Mouse (Mus musculus): ENCODE results near the gene Gramd4.
"Not testable (repeated sequence)": the region's sequence is repeated elsewhere in the genome, so short reads cannot be mapped to it uniquely, and the experiment has no call there.

The Gramd4 gene

DNA sequence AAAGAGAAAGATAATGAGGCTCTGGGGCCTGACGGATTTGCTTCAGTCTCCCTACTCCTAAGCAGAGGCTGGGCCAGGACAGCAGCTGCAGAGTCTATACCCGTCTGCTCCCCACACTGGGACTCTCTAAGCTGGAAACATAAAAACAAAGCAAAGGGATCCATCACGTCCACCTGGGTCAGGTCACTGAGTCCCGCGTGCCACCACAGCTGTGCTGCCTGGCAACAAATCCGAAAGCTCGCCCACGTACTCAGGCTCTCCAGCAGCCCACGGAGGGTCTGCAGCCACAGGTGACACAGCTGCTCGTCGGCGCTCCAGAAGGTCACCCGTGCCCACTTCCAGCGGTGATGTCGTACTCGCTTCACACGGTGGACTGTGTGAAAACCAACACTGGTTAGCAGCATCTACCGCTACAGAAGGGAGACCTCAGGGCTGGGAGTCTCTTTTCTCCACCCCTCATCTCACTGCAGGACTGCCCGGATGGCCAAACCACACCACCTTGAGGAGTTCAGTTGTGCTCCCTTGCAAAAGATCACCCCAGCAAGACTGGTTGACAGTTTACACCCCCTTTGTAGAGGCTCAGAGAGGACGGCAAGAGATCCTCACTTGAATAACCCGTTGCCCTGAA lies 107.3 kb downstream of the Gramd4 start:
- DNase-seq (ENCODE audit: low spot score in 2 of 2), result no peak

DNA sequence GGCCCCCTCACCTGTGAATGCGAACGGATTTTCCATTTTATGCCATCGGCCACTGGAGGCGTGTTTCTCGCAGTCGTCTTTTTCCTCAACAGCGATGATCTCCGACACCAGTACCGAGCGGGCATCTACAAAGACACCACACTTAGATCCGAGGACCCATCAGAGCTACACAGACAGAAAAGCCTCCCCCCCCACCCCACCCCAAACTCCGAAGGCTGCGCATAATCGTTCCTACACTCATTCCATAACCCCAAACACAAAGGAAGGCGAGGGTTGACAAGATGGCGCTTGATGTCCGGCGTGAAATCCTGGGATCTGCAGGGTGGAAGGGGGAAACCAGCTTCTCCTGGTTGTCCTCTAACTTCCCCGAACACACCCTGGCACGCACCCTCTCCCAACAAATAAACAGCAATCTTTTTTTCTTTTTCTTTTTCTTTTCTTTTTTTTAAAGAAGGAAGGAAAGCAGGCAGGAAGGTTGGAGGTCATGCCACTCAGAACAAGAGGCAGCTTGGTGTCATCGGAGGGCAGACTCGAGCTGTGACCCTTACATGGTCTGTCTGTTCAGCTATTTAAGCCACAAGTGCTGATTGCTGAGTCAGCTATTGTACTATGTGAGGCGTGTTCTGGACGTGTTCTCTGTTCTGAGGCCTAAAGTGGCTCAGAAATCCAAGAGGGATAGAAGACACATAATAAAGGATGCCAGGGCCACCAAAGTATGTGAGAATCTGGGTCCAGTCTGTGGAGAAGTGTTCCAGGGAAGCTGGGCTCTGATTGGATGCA lies 108.5 kb downstream of the Gramd4 start:
- DNase-seq (ENCODE audit: low spot score in 2 of 2), result no peak

- DNase-seq (ENCODE audit: low spot score in 2 of 2), result no peak
Measured at GRCm38 (mm10) chr15:86167032-86167655, 109.6 kb downstream of the Gramd4 start.

DNA sequence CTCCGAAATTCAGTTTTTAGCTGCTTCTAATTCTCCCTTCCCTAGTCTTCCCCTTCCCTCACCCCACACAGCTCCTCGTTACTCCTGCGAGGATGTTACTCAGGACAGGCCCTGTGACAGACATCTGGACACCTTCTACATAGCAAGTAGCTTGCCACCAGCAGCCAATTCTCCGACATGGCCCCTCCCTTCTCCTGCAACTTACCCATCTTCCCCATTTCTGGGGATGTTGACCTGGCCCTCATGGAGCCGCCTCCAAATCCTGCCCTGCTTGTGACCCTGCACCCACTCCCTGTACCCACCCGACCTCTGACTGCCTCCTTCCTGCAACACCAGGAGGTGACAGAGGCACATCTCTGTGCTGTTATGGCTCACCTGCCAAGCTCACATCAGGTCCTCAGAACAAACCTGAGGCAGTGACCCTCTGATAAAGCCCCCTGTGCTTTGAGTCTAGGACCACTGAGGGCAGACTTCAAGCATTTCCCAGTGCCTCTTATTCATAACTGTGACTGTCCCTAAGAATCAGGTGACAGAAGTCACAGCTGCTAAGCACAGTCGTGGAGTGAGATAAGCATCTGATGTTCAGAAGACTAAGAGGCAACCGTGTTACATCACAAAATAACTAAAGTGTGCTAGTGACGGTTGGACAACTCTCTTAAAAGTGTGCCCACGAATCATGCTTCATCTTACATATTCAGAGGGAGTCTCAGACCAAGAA lies 110.5 kb downstream of the Gramd4 start:
- DNase-seq (ENCODE audit: low spot score in 2 of 2), result no peak

GRCm38 (mm10) chr15:86168505-86168867 lies 111.0 kb downstream of the Gramd4 start:
- DNase-seq (ENCODE audit: low spot score in 2 of 2), result no peak

DNA sequence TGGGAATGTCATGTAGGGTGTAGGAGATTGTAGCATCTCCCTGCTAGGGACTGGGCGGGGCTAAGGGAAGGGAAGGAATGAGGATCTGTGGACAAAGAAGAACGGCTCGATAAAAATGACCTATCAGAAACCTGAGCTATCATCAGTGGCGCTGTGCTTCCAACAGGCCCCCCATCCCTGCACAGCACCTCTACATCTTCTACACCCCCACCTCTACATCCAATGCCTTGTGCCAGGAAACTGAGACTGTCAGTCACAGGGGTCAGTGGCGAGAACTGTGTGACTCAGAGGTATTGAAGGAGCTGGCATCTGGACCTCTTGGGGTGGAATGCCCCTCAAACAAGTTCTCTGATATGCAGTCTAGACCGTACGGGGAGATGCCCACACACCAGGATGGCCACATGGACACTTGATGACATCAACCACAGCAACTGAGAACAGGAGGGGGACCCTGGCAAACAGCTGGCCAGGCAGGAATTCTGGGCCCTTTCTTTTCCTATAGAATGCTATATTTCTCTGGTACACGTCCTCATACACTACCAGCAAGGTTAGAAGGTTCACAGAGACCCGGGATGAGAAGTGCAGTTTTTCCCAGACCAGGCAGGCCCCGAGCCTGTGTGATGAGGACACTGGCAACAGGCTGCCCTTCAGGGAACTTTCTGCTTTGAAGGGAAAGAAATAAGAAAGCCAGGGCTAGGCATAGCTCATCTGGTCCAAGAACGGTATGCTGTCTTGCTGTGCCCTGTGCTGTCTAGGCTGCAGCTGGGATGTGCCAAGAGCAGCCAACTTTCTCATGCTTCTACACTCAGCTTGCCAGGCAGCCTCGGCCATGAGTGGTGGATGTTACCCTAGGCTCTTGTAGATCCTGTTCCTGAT lies 111.7 kb downstream of the Gramd4 start:
- no peak for DNase-seq (ENCODE audit: low spot score in 2 of 2)

DNA sequence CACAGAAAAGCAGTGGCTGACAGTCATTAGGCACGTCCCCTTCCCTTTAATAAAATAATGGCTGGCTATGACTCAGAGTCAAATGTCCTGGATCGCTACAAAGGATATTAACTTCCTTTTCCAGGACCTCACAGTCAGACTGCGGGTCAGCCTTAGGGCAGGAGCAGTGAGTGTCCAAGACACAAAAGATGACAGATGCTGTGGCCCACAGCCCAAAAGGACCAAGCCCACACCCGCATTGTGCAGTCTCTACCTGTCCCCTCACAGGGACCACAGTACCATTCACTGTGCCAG lies 112.3 kb downstream of the Gramd4 start:
- DNase-seq (ENCODE audit: low spot score in 2 of 2), result no peak

DNA sequence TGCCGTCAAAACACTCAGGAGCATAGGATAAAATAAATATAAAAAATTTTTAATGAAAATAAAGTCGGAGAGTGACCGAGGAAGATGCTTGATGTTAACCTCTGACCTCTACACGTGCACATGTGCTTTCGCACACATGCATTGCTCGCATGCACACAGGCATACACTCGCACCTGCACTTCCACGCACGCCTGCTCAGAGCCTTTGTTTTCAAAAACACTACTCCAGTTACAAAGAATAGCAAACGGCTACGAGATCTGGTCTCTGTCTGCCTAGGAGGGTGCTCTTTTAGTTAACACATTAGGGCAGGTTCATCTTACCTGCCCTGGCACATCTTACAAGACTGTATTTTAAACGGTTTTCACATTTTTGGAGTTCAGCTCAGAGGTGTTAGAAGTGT lies 113.8 kb downstream of the Gramd4 start:
- DNase-seq (ENCODE audit: low spot score in 2 of 2), result no peak

DNA sequence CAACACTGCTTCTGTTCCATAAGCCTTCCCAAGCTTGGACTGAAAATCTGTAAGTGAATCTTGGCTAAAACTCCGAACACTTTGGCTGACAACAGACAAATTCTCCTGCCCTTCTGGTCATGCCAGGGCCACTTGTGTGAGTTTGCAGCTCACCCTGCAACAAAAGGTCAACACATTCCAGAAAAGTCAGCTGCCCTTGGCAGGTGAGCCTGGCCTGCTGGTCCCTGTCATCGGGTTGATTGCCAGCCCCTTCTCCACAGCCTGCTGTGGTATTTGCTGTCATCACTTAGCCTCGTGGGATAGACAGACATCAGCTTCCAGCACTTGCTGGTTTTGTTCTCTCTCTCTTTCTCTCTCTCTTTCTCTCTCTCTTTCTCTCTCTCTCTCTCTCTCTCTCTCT lies 114.6 kb downstream of the Gramd4 start:
- no peak for DNase-seq (ENCODE audit: low spot score in 2 of 2)

- DNase-seq (ENCODE audit: low spot score in 2 of 2), result no peak
Measured at GRCm38 (mm10) chr15:86172526-86172925, 115.0 kb downstream of the Gramd4 start.

- DNase-seq (ENCODE audit: low spot score in 2 of 2), result no peak
Measured at GRCm38 (mm10) chr15:86173136-86173985, 115.9 kb downstream of the Gramd4 start.

DNA sequence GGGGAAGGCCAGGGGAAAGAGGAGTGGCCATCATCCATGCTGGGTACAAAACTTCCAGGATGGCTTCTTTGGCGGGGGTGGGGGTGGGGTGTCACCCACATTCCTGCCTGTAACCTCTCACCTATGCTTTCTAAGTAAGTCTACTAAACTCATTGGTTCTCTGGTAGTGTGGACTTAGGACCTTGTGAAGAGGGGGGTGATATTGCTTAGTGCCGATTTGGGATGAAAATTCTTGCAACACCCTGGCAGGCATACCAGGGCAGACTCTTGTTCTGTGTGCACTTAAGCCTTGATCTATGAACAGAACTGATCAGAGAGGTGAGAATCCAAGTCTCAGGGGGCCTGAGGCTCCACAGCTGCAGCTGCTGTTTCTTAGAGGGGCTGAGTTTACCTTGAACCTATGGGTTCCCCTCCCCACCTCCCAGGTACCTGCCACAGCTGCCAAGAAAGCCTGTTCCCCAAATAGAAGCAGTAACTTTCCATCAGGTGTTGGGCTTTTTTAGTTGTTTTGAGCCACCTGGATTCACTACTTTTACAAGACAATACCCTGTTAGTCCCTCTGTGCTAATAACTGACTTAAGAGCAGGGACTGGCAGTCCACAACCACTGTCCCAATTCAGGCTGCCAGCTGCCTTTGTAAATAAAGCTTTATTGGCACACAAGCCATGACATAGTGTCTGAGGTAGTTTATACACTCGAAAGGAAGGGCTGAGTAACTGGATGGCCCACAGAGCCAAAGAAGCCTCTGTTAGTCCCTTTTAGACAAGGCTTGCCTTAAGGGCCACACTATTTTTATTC lies 118.0 kb downstream of the Gramd4 start:
- no peak for DNase-seq (ENCODE audit: low spot score in 2 of 2)

DNA sequence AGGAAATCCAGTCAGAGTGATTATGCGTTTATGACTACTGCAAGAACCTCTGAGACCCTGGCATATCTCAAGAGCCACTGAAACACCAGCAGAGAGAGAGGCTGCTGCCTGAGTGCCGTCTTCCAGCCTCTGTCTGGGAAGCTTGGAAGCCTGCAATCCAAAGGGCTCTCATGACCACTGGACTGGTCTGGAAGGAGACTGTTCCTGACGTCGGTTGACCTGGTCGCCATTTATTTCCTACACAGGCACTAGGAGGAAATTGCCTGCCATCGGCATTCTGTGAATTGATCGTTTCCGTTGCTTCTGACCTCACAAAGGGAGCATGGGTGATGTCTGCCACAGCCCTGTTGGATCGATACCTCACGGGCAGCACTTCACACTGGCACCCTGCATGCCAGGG lies 118.7 kb downstream of the Gramd4 start:
- no peak for DNase-seq (ENCODE audit: low spot score in 2 of 2)

GRCm38 (mm10) chr15:86176771-86177702 lies 119.5 kb downstream of the Gramd4 start:
- DNase-seq (ENCODE audit: low spot score in 2 of 2), result no peak

DNA sequence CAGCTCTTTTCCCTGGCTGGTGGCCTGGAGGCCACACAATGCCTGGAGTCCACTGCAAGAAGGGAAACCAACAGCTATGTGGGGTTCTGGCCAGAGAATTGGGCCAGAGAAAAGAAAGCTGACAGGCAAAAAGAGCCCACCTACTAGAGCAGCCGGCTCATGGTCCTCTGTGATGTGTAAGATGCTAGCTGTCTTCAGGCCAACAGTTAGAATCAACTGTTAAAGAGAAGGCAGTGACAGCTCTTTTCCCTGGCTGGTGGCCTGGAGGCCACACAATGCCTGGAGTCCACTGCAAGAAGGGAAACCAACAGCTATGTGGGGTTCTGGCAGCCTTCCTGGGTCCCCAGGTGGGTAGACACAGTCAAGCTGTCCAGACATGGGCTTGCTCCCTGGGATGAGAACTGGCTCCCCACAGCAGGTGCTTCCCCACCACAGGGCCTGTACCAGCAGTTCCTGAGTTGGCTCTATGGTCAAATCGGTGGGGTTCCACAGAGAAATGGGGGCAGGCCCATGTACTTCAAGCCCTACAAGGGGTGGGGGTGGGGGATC lies 120.3 kb downstream of the Gramd4 start:
- DNase-seq (ENCODE audit: low spot score in 2 of 2), result not testable (repeated sequence)

- no peak for DNase-seq (ENCODE audit: low spot score in 2 of 2)
Measured at GRCm38 (mm10) chr15:86178594-86178993, 121.1 kb downstream of the Gramd4 start.

- no peak for DNase-seq (ENCODE audit: low spot score in 2 of 2)
Measured at GRCm38 (mm10) chr15:86180427-86180826, 122.9 kb downstream of the Gramd4 start.

GRCm38 (mm10) chr15:86181321-86181720 lies 123.8 kb downstream of the Gramd4 start:
- not testable (repeated sequence) for DNase-seq (ENCODE audit: low spot score in 2 of 2)

Measured in urinary bladder, postnatal 4 days (tissue).